ENCODE assay signal across 26 mouse cellular contexts in the genomic region with DNA sequence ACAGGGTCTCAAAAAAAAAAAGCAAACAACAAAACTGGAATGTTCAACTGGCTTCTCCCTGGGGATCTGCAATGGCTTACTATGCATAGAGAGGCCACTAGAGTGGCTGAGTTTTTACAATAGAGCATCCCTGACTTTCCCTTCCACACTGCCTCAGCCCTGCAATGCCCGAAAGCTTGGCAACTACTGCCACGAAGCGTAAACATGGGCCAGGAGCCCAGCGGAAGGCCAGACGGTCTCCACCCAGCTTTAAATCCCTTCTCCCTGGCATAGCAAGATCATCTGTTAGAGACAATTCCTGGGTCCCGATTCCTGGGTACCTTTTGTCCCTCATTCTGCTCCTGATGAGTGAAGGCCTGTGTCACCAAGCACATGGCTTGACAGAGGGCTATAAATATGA. TPM values are rescaled to one million over a fixed set of nuclear protein-coding genes. Genes with fewer than 3 reads are reported as not detected.
DNase-seq lines count a peak whose midpoint lies in the region; ATAC-seq and TF ChIP-seq lines count a peak whose summit lies in the region.
"Had no signal": no experiment of that assay in that cellular context is flagged by ENCODE, and none has a peak within 500 bp of the region (broad histone marks: within the 10 kb centered on the region; RNA-seq: fewer than 3 reads in every experiment).

No protein-coding gene starts in this region.

- no peak for TF ChIP-seq CTCF in midbrain, postnatal 0 days (IDR thresholded peaks at IDR 0.05)

- H3K27me3 ChIP-seq in heart, embryonic 11.5 days (ENCODE audit: control insufficient read depth, insufficient read depth, low read length), result no peaks in the 10 kb centered on the region
- no peaks in the 10 kb centered on the region for H3K27me3 ChIP-seq in midbrain, postnatal 0 days (ENCODE audit: insufficient read depth, low read length)
- H3K27me3 ChIP-seq in midbrain, embryonic 14.5 days (ENCODE audit: control insufficient read depth, insufficient read depth, low read length), result no peaks in the 10 kb centered on the region
- H3K27me3 ChIP-seq: forebrain, embryonic 13.5 days; hindbrain, embryonic 15.5 days; intestine, embryonic 15.5 days; neural tube, embryonic 15.5 days had no signal

- no peaks in the 10 kb centered on the region for H3K36me3 ChIP-seq in heart, embryonic 11.5 days (ENCODE audit: control insufficient read depth, insufficient read depth, low read length)
- no peaks in the 10 kb centered on the region for H3K36me3 ChIP-seq in midbrain, postnatal 0 days (ENCODE audit: insufficient read depth, low read length)
- H3K36me3 ChIP-seq in midbrain, embryonic 14.5 days (ENCODE audit: control insufficient read depth, insufficient read depth, low read length), result no peaks in the 10 kb centered on the region
- H3K36me3 ChIP-seq: hindbrain, embryonic 15.5 days; intestine, embryonic 15.5 days; midbrain, embryonic 10.5 days; neural tube, embryonic 15.5 days had no signal

- H3K4me1 ChIP-seq in heart, embryonic 11.5 days (ENCODE audit: control insufficient read depth, insufficient read depth, low read length), result no peaks in the 10 kb centered on the region
- H3K4me1 ChIP-seq in midbrain, postnatal 0 days (ENCODE audit: insufficient read depth, low read length), result no peaks in the 10 kb centered on the region
- no peaks in the 10 kb centered on the region for H3K4me1 ChIP-seq in midbrain, embryonic 14.5 days (ENCODE audit: control insufficient read depth, insufficient read depth, low read length)
- H3K4me1 ChIP-seq: forebrain, embryonic 13.5 days; hindbrain, embryonic 15.5 days; intestine, embryonic 15.5 days; neural tube, embryonic 15.5 days had no signal

- no peak overlapping the region for H3K27ac ChIP-seq in heart, embryonic 11.5 days (ENCODE audit: low read depth, low read length)
- H3K27ac ChIP-seq in midbrain, postnatal 0 days (ENCODE audit: low read depth, low read length), result no peak overlapping the region
- no peak overlapping the region for H3K27ac ChIP-seq in midbrain, embryonic 14.5 days (replicated peaks; ENCODE audit: low read depth, low read length)
- H3K27ac ChIP-seq: forebrain, embryonic 13.5 days; hindbrain, embryonic 15.5 days; intestine, embryonic 15.5 days; layer of hippocampus, adult 2 months; macrophage; midbrain, embryonic 10.5 days; neural tube, embryonic 15.5 days had no signal

- no peak overlapping the region for H3K9ac ChIP-seq in heart, embryonic 11.5 days (ENCODE audit: low read depth, low read length)
- H3K9ac ChIP-seq in midbrain, postnatal 0 days (replicated peaks; ENCODE audit: low read length, poor library complexity, severe bottlenecking), result no peak overlapping the region
- H3K9ac ChIP-seq in midbrain, embryonic 14.5 days (replicated peaks; ENCODE audit: low read length), result no peak overlapping the region
- H3K9ac ChIP-seq: forebrain, embryonic 13.5 days; hindbrain, embryonic 15.5 days; intestine, embryonic 15.5 days; neural tube, embryonic 15.5 days had no signal

- ATAC-seq in heart, embryonic 11.5 days (replicated peaks; ENCODE audit: insufficient number of reproducible peaks, low FRiP score, low TSS enrichment), result no peak
- no peak for ATAC-seq in midbrain, postnatal 0 days (ENCODE audit: low FRiP score)
- no peak for ATAC-seq in midbrain, embryonic 14.5 days (ENCODE audit: low FRiP score, low TSS enrichment)
- ATAC-seq: forebrain, embryonic 13.5 days; intestine, embryonic 15.5 days had no signal

- intact Hi-C loops in left cerebral cortex, postnatal 10 days (cut with DNase I), result no loop called here

- H3K9me3 ChIP-seq in heart, embryonic 11.5 days (replicated peaks; ENCODE audit: control insufficient read depth, low read length), result no peaks in the 10 kb centered on the region
- no peaks in the 10 kb centered on the region for H3K9me3 ChIP-seq in midbrain, postnatal 0 days (ENCODE audit: low read length)
- no peaks in the 10 kb centered on the region for H3K9me3 ChIP-seq in midbrain, embryonic 14.5 days (ENCODE audit: control insufficient read depth, low read length)
- H3K9me3 ChIP-seq: forebrain, embryonic 13.5 days; hindbrain, embryonic 15.5 days; intestine, embryonic 15.5 days; midbrain, embryonic 10.5 days; neural tube, embryonic 15.5 days had no signal

- WGBS in heart, embryonic 11.5 days (ENCODE audit: insufficient replicate concordance), result 87% methylated on average over 6 of the region's 6 CpGs
- 62% methylated on average over 6 of the region's 6 CpGs for WGBS in midbrain, postnatal 0 days
- 85% methylated on average over 6 of the region's 6 CpGs for WGBS in midbrain, embryonic 14.5 days

- DNase-seq in cerebellum, adult 18-20 months, result peak; percentile 13 to 19
- DNase-seq in cerebellum, adult 9-11 months, result no peak
- DNase-seq in heart, adult 11 months, result peak; percentile 60
- DNase-seq in midbrain, postnatal 0 days (ENCODE audit: low spot score), result peak; percentile 29
- no peak for DNase-seq in midbrain, embryonic 14.5 days
- DNase-seq in left cerebral cortex, postnatal 10 days (ENCODE audit: extremely low spot score in 1 of 2, low spot score in 2 of 2), result no peak
- DNase-seq: adrenal gland, postnatal 14 days; heart, postnatal 4 days; kidney, adult 8-10 months; kidney, postnatal 10 days; right cerebral cortex, adult 18-20 months; right cerebral cortex, postnatal 4 days; thymus, postnatal 25 days had no signal

- H3K4me3 ChIP-seq in heart, embryonic 11.5 days (ENCODE audit: low read depth, low read length), result no peak overlapping the region
- H3K4me3 ChIP-seq in midbrain, postnatal 0 days (ENCODE audit: low read depth, low read length), result no peak overlapping the region
- no peak overlapping the region for H3K4me3 ChIP-seq in midbrain, embryonic 14.5 days (replicated peaks; ENCODE audit: low read depth, low read length)
- H3K4me3 ChIP-seq: forebrain, embryonic 13.5 days; hindbrain, embryonic 15.5 days; intestine, embryonic 15.5 days; layer of hippocampus, adult 2 months; midbrain, embryonic 10.5 days; neural tube, embryonic 15.5 days had no signal

- no peak overlapping the region for H3K4me2 ChIP-seq in heart, embryonic 11.5 days
- H3K4me2 ChIP-seq in midbrain, postnatal 0 days (ENCODE audit: low read depth, low read length, poor library complexity, severe bottlenecking), result no peak overlapping the region
- no peak overlapping the region for H3K4me2 ChIP-seq in midbrain, embryonic 14.5 days (ENCODE audit: low read length)
- H3K4me2 ChIP-seq: forebrain, embryonic 13.5 days; hindbrain, embryonic 15.5 days; intestine, embryonic 15.5 days; neural tube, embryonic 15.5 days had no signal

RNA-seq across cellular contexts. Expression of a gene that starts 6.4 kb away (rescaled TPM):
- 0.10 TPM in 1 of 2 replicates, not detected in the other for polyA plus RNA-seq in heart, embryonic 11.5 days (2014; fragmentation: Nextera tagmentation; extraction: Ambion mirVana)
- total RNA-seq in midbrain, postnatal 0 days (2014; rRNA removed), result not detected in 2 replicates
- not detected in 2 replicates for polyA plus RNA-seq in midbrain, postnatal 0 days (2015; fragmentation: Nextera tagmentation; extraction: Ambion mirVana)
- not detected in 2 replicates for polyA plus RNA-seq in midbrain, embryonic 14.5 days (2014; fragmentation: Nextera tagmentation; extraction: Ambion mirVana)
- total RNA-seq in left cerebral cortex, postnatal 10 days (2021), result not detected
- total RNA-seq: gastrocnemius, adult 18-20 months; gastrocnemius, postnatal 4 days; layer of hippocampus, adult 2 months; layer of hippocampus, postnatal 25 days; left cerebral cortex, postnatal 36 days had no signal
- polyA plus RNA-seq: forebrain, embryonic 13.5 days; hindbrain, embryonic 15.5 days; intestine, embryonic 15.5 days; macrophage; midbrain, embryonic 10.5 days; neural tube, embryonic 15.5 days; stomach, embryonic 14.5 days had no signal

RNA-seq across cellular contexts. Expression of a gene that starts 30.8 kb away (rescaled TPM):
- 0.59 and 0.64 TPM in 2 replicates for polyA plus RNA-seq in heart, embryonic 11.5 days (2014; fragmentation: Nextera tagmentation; extraction: Ambion mirVana)
- total RNA-seq in midbrain, postnatal 0 days (2014; rRNA removed), result 1.1 and 1.6 TPM in 2 replicates
- 0.27 and 0.31 TPM in 2 replicates for polyA plus RNA-seq in midbrain, postnatal 0 days (2015; fragmentation: Nextera tagmentation; extraction: Ambion mirVana)
- 0.15 and 0.22 TPM in 2 replicates for polyA plus RNA-seq in midbrain, embryonic 14.5 days (2014; fragmentation: Nextera tagmentation; extraction: Ambion mirVana)
- total RNA-seq in left cerebral cortex, postnatal 10 days (2021), result under 1 TPM; 0.73 to 0.75 TPM

Comparison
In these comparisons a context has a peak if more than half of its experiments do, and no peak if none do; other contexts are left out.
1. DNase-seq: peak in cerebellum, adult 18-20 months (2 of 2), heart, adult 11 months (single experiment) and midbrain, postnatal 0 days (single experiment); none in cerebellum, adult 9-11 months (single experiment), midbrain, embryonic 14.5 days (single experiment) and left cerebral cortex, postnatal 10 days (0 of 2).